Mouse (Mus musculus): ENCODE data around the gene Tepp. TPM values are rescaled to one million over a fixed set of nuclear protein-coding genes. Genes with fewer than 3 reads are reported as not detected.

Tepp gene
- 0.50 TPM in 1 of 2 replicates, not detected in the other for polyA plus RNA-seq (2015; fragmentation: Nextera tagmentation; extraction: Ambion mirVana)

GRCm38 (mm10) chr8:95310342-95310970 is at the start of gene Tepp:
Tepp (plus strand) TSS chr8:95310566.

GRCm38 (mm10) chr8:95306431-95306830 is 3.9 kb upstream of the Tepp start, which contains the start of gene Cngb1:
Cngb1 (minus strand) TSS chr8:95306585.

GRCm38 (mm10) chr8:95331720-95332436 is 21.5 kb downstream of the Tepp start, which contains the start of the genes Zfp319 and Usb1:
Zfp319 (minus strand) TSS chr8:95331950.
Usb1 (plus strand) TSS chr8:95332284.

GRCm38 (mm10) chr8:95352151-95352870 is 41.9 kb downstream of the Tepp start, which contains the start of gene Mmp15:
Mmp15 (plus strand) TSS chr8:95352268.

Other genes with a start within 250 kb of the Tepp start
- gene Katnb1, start 229.4 kb upstream of the Tepp start, polyA plus RNA-seq (2015; fragmentation: Nextera tagmentation; extraction: Ambion mirVana), result 9.8 and 11.8 TPM in 2 replicates
- gene Kifc3, start 107.8 kb upstream of the Tepp start, polyA plus RNA-seq (2015; fragmentation: Nextera tagmentation; extraction: Ambion mirVana), result 4.4 and 6.2 TPM in 2 replicates
- 0.61 and 1.3 TPM in 2 replicates for gene Cngb1, start 4.0 kb upstream of the Tepp start, polyA plus RNA-seq (2015; fragmentation: Nextera tagmentation; extraction: Ambion mirVana)
- gene Zfp319, start 21.4 kb downstream of the Tepp start, polyA plus RNA-seq (2015; fragmentation: Nextera tagmentation; extraction: Ambion mirVana), result 1.7 and 2.0 TPM in 2 replicates
- 14.3 and 16.1 TPM in 2 replicates for gene Usb1, start 21.7 kb downstream of the Tepp start, polyA plus RNA-seq (2015; fragmentation: Nextera tagmentation; extraction: Ambion mirVana)
- 2.9 and 4.4 TPM in 2 replicates for gene Mmp15, start 41.7 kb downstream of the Tepp start, polyA plus RNA-seq (2015; fragmentation: Nextera tagmentation; extraction: Ambion mirVana)
- 70.0 and 79.3 TPM in 2 replicates for gene Cfap20, start 124.3 kb downstream of the Tepp start, polyA plus RNA-seq (2015; fragmentation: Nextera tagmentation; extraction: Ambion mirVana)
- gene Csnk2a2, start 179.5 kb downstream of the Tepp start, polyA plus RNA-seq (2015; fragmentation: Nextera tagmentation; extraction: Ambion mirVana), result 9.6 and 10.1 TPM in 2 replicates
- gene Ccdc113, start 223.5 kb downstream of the Tepp start, polyA plus RNA-seq (2015; fragmentation: Nextera tagmentation; extraction: Ambion mirVana), result 0.10 TPM in 1 of 2 replicates, not detected in the other